Mouse (Mus musculus) cerebellum, adult 11-12 months (tissue): Measurements from ENCODE around the gene Olfr706.
"Not testable (repeated sequence)": the region's sequence is repeated elsewhere in the genome, so short reads cannot be mapped to it uniquely, and the experiment has no call there.

Source experiments
- DNase-seq: peaks from one replicate; pipeline ENCODE4 v3.0.0; 2022

Gene Olfr706

DNA sequence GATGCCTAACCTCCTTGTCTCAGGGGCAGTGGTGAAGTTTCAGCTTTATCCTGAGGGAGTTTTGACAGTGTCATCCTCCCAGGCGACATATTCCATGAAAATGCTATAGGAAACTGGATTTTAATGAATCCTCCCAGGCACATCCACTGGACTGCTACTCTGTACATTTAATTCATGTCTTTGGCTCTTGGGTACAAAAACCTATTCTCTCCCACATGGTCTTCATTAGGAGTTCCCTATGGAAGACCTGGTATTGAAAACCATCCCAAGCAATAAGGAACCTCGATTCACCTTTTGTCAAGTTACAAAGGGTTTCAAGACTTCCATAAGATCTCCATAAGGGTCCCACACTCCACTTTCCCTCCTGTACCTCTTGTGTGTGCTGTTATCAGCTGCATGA, at the start of gene Olfr706:
TSS of gene Olfr706 (minus strand) at position 101 of the 400 bp plus-strand sequence.
- DNase-seq = no peak

GRCm38 (mm10) chr7:106932119-106932518, 44.2 kb upstream of the Olfr706 start, which contains the start of gene Olfr709-ps1:
TSS of gene Olfr709-ps1 (minus strand) at chr7:106932219.
- DNase-seq = no peak

GRCm38 (mm10) chr7:106920961-106921360, 33.0 kb upstream of the Olfr706 start:
- not testable (repeated sequence) for DNase-seq

DNA sequence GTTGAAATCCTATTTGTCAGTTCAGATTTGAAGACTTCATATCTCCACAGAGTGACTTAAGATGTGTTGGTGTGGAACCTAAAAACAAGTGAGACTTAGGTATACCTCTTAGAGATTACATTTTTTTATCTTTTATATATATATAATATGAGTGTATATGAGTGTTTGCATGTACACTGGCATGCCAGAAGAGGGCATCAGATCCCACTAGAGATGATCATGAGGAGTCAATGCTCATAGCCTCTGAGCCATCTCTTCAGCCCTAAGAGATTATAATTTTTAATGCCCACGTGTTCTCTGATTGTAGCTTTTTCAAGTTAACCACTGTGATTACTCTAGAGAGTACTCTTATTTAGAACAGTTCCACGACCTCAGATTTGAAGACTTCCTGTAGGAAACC, 19.7 kb upstream of the Olfr706 start, which contains the start of gene Olfr1532-ps1:
TSS of gene Olfr1532-ps1 (plus strand) at position 326 of the 400 bp plus-strand sequence.
- DNase-seq = no peak

DNA sequence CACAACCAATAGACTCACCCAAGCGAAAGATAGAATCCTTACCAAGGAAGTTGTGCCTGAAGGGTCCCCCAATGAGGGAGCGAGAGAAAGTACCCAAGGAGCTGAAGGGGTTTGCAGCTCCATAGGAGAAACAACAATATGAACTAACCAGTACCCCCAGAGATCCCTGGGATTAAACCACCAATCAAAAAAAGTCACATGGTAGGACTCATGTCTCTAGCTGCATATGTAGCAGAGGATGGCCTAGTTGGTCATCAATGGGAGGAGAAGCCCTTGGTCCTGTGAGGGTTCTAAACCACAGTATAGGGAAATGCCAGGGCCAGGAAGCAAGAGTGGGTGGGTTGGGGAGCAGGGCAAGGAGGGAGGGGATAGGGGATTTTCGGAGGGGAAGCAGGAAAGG, 13.2 kb upstream of the Olfr706 start, which contains the start of gene Olfr707:
TSS of gene Olfr707 (minus strand) at position 101 of the 400 bp plus-strand sequence.
- DNase-seq = not testable (repeated sequence)

GRCm38 (mm10) chr7:106876791-106877190, 11.2 kb downstream of the Olfr706 start, which contains the start of gene Olfr705:
TSS of gene Olfr705 (minus strand) at chr7:106876891.
- DNase-seq = no peak

DNA sequence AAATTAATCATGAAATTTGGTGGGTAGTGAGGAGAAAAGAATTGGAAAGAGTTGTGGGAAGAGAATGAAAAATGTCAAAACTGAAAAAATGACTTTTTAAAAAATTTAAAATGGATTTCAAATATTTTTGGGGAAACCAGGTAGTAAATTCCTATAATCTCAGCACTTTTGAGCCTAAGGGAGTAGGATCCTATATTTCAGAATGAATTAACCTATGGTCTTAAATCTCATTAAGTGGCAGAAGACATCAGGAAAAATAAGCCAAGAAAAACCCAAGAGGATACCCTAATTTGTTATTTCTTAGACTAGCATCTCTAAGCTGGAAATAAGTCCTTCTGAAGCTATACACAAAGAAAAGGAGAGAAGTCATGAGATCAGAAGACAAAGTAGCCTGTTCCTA, 25.1 kb downstream of the Olfr706 start, which contains the start of gene Olfr704:
TSS of gene Olfr704 (plus strand) at position 301 of the 400 bp plus-strand sequence.
- DNase-seq = no peak

GRCm38 (mm10) chr7:106843060-106843459, 44.9 kb downstream of the Olfr706 start, which contains the start of gene Olfr703:
TSS of gene Olfr703 (plus strand) at chr7:106843360.
- DNase-seq = no peak

GRCm38 (mm10) chr7:106833793-106834192, 54.2 kb downstream of the Olfr706 start, which contains the start of gene Olfr702:
TSS of gene Olfr702 (minus strand) at chr7:106833893.
- DNase-seq = no peak
